Mouse (Mus musculus) heart, embryonic 10.5 days (tissue): ENCODE results near the gene Tank. TPM values are rescaled to one million over a fixed set of nuclear protein-coding genes. Genes with fewer than 3 reads are reported as not detected.
A peak's percentile ranks its signal among the peaks of the same experiment; 100 is the strongest.

Experiments used
- DNase-seq: peaks from one replicate; pipeline ENCODE4 v3.0.0-alpha.2; 2017; ENCODE audit warnings: low spot score
- H3K27ac ChIP-seq: fragments of 300-500 bp; sonication (generic); 2 replicates; pipeline ENCODE4 v1.5.1; 2016; ENCODE audit warnings: mild to moderate bottlenecking
- H3K27me3 ChIP-seq: fragments of 300-500 bp; sonication (generic); 2 replicates; pipeline ENCODE4 v1.6.1; 2016; ENCODE audit warnings: mild to moderate bottlenecking; ENCODE audit not compliant: poor library complexity, insufficient read depth, severe bottlenecking
- H3K36me3 ChIP-seq: fragments of 300-500 bp; sonication (generic); 2 replicates; pipeline ENCODE4 v1.6.1; 2016; ENCODE audit warnings: mild to moderate bottlenecking, moderate library complexity
- H3K4me1 ChIP-seq: fragments of 300-500 bp; sonication (generic); 2 replicates; pipeline ENCODE4 v1.6.1; 2016; ENCODE audit warnings: mild to moderate bottlenecking
- H3K4me3 ChIP-seq: fragments of 300-500 bp; sonication (generic); 2 replicates; pipeline ENCODE4 v1.5.1; 2016; ENCODE audit warnings: mild to moderate bottlenecking, moderate library complexity
- H3K9me3 ChIP-seq: fragments of 300-500 bp; sonication (generic); 2 replicates; pipeline ENCODE4 v1.6.1; 2016; ENCODE audit warnings: mild to moderate bottlenecking, moderate library complexity
- WGBS: fragments of 180-500 bp; shearing (Covaris S2); methylation state at CpG from one replicate; pipeline ENCODE4 v1.1.7; 2016; 5-methylcytosine and 5-hydroxymethylcytosine counted together
- polyA plus RNA-seq: library from polyadenylated mRNA; unstranded; fragments of >200 nt; fragmentation: Nextera tagmentation; extraction: Ambion mirVana; gene quantifications from 2 replicates; pipeline ENCODE4 v1.2.1, GENCODE M21; 2016

Gene Tank
- polyA plus RNA-seq, 1 experiment from 2014 or later = 27.6 TPM

GRCm38 (mm10) chr2:61590751-61591150 is 12.4 kb downstream of the Tank start:
- no peak for DNase-seq
- Histone ChIP-seq H3K36me3 (no peaks in the 10 kb centered on the region), H3K4me3 (no peak overlapping the region), H3K27me3 (no peaks in the 10 kb centered on the region), H3K9me3 (no peaks in the 10 kb centered on the region), H3K27ac (no peak overlapping the region), H3K4me1 (no peaks in the 10 kb centered on the region)
- 80% methylated on average over 2 of the region's 2 CpGs for WGBS

DNA sequence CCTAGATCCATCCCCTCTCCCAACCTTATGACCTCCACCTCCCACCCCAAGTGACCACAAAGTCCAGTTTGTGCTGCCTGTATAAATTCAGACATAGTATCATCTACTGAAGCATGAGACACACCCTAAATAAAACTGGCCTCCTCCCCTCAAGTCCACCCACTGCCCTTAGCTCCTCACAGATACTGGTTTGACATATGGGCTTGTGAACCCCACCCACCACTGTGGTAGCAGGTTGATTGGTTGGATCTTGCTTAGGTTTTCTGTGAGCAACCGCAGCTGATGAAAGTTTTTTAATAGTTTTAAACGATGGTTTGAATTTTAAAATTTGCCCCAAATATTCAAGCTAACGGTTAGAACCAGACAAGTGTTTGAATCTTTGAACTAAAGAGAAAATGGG is 13.7 kb downstream of the Tank start:
- no peaks in the 10 kb centered on the region for H3K27me3 ChIP-seq
- no peaks in the 10 kb centered on the region for H3K36me3 ChIP-seq
- WGBS = 83% methylated on average over 3 of the region's 3 CpGs
- no peaks in the 10 kb centered on the region for H3K9me3 ChIP-seq
- H3K4me1 ChIP-seq = no peaks in the 10 kb centered on the region
- H3K27ac ChIP-seq = no peak overlapping the region
- no peak for DNase-seq
- H3K4me3 ChIP-seq = no peak overlapping the region

- Histone ChIP-seq H3K27me3 (no peaks in the 10 kb centered on the region), H3K4me3 (peak overlapping the region; percentile 93), H3K36me3 (no peaks in the 10 kb centered on the region), H3K4me1 (no peaks in the 10 kb centered on the region), H3K27ac (peak overlapping the region; percentile 97; the same call in 1 of the 2 replicates), H3K9me3 (no peaks in the 10 kb centered on the region)
- 15% methylated on average over 5 of the region's 5 CpGs for WGBS
- no peak for DNase-seq
Observed at GRCm38 (mm10) chr2:61592699-61593029, 14.3 kb downstream of the Tank start.

DNA sequence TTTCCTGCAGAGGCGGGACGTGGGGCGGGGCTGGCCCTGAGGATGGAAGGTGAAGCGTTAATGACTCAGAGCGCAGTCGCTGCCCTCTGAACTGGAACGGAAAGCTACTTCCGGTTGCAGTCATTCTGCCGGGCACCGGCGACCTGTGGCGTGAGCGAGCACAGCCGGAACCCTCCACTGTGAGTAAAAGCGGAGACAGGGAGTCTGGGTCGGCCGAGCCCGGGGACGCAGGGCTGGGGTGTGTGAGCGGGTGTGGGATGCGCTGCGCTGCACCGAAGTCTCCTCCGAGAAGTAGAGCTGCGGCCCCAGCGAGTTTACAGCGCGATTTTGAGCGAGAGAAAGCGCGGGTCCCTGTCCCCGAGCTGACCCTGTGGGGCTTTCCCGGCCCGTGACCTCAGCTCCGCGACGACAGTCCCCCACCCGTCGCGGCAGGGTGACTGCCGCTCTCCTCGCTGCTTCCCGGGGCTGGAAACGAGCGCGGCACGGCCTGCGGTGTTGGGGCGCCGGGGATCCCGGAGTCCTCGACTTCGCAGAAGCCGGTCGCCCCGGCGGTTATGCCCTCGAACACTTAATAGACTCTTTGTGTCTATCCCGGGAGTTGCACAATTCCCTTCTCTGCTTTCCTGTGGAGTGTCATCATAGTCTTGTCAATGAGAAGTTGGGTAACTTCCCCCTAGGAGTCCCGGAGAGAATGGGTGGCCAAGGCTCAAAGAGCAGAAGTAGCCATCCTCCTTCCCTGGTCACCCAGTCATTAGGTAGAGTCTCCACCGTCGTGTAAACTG is 14.8 kb downstream of the Tank start:
- Histone ChIP-seq H3K36me3 (no peaks in the 10 kb centered on the region), H3K4me1 (no peaks in the 10 kb centered on the region), H3K27me3 (no peaks in the 10 kb centered on the region), H3K4me3 (peak overlapping the region; percentile 93), H3K27ac (peak overlapping the region; percentile 97), H3K9me3 (no peaks in the 10 kb centered on the region)
- peak; percentile 99 for DNase-seq
- WGBS = under 1% methylated on average over 62 of the region's 62 CpGs

DNA sequence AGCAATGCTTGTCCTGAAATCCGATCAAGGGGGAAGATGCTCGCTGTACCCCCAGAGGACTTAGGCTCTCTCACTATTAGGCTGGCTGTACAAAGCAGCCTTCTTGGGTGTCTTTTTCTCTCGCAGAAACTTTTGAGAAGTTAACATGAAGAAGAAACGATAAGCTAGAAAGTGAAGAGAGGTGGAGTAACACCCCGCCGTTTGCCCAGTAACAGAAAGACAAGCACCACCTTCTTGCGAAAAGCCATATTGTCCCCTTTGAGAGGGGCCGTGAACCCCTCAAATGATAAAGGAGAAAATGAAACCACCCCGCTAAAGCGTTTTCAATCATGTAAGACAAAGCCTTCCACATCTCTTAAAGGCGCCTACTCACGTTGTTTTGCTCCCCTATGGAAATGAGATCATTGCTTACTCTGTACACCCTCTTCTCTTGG is 15.5 kb downstream of the Tank start:
- no peak for DNase-seq

DNA sequence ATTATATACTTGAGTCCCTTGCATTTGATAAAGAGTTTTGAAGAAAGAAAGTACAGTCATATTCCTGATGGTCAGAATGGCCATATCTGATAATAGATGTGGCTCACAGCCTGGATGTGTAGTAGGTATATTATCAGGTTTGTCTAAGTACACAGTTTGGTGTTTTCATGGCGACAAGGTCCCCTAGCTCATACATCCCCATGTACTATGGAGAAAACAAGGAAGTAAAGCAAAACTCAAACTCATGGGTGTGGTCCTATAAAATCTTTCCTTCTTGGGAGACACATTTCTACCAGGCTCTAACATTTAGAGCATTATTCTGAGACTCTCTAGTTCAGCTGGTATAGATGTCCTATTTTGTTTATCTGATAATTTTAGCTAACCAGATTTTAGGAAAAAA is 21.3 kb downstream of the Tank start:
- Histone ChIP-seq H3K27ac (no peak overlapping the region), H3K9me3 (no peaks in the 10 kb centered on the region), H3K36me3 (no peaks in the 10 kb centered on the region), H3K4me3 (no peak overlapping the region), H3K27me3 (no peaks in the 10 kb centered on the region), H3K4me1 (no peaks in the 10 kb centered on the region)
- no peak for DNase-seq
- 89% methylated on average over 1 of the region's 1 CpGs for whole genome bisulfite sequencing

More for the DNA sequence above, 15.5 kb downstream of the Tank start:
- H3K9me3 ChIP-seq = no peaks in the 10 kb centered on the region
- H3K27me3 ChIP-seq = no peaks in the 10 kb centered on the region
- H3K36me3 ChIP-seq = no peaks in the 10 kb centered on the region
- no peaks in the 10 kb centered on the region for H3K4me1 ChIP-seq
- 4% methylated on average over 12 of the region's 12 CpGs for WGBS
- peak overlapping the region; percentile 93 for H3K4me3 ChIP-seq
- H3K27ac ChIP-seq = peak overlapping the region; percentile 97

- H3K4me1 ChIP-seq = no peaks in the 10 kb centered on the region
- H3K27ac ChIP-seq = no peak overlapping the region
- DNase-seq = no peak
- H3K4me3 ChIP-seq = no peak overlapping the region
- no peaks in the 10 kb centered on the region for H3K36me3 ChIP-seq
- WGBS = 84% methylated on average over 3 of the region's 3 CpGs
- H3K9me3 ChIP-seq = no peaks in the 10 kb centered on the region
- H3K27me3 ChIP-seq = no peaks in the 10 kb centered on the region
Observed at GRCm38 (mm10) chr2:61603461-61603860, 25.1 kb downstream of the Tank start.

DNA sequence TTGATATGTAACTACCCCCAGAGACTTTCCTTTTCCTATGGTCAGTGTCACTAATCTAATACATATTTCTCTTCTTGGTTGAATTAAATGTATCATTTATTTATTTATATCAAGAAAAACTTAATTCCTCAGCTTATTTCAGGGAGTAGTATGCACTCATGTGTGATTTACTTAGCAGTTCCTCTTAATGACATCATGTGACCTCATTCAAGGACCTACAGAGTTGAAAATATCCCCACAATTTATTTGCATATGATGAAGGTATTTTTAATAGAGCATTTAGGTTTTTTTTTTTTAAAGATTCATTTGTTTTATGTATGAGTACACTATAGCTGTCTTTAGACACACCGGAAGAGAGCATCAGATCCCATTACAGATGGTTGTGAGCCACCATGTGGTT is 28.6 kb downstream of the Tank start:
- no peak overlapping the region for H3K27ac ChIP-seq
- no peak for DNase-seq
- H3K9me3 ChIP-seq = no peaks in the 10 kb centered on the region
- H3K4me1 ChIP-seq = no peaks in the 10 kb centered on the region
- H3K36me3 ChIP-seq = peaks cover 8% of the 10 kb centered on the region
- WGBS = 92% methylated on average over 1 of the region's 1 CpGs
- no peaks in the 10 kb centered on the region for H3K27me3 ChIP-seq
- no peak overlapping the region for H3K4me3 ChIP-seq

GRCm38 (mm10) chr2:61623996-61624395 is 45.6 kb downstream of the Tank start:
- Histone ChIP-seq H3K27ac (no peak overlapping the region), H3K4me1 (no peaks in the 10 kb centered on the region), H3K36me3 (peaks cover 47% of the 10 kb centered on the region), H3K4me3 (no peak overlapping the region), H3K27me3 (no peaks in the 10 kb centered on the region), H3K9me3 (no peaks in the 10 kb centered on the region)
- no peak for DNase-seq

DNA sequence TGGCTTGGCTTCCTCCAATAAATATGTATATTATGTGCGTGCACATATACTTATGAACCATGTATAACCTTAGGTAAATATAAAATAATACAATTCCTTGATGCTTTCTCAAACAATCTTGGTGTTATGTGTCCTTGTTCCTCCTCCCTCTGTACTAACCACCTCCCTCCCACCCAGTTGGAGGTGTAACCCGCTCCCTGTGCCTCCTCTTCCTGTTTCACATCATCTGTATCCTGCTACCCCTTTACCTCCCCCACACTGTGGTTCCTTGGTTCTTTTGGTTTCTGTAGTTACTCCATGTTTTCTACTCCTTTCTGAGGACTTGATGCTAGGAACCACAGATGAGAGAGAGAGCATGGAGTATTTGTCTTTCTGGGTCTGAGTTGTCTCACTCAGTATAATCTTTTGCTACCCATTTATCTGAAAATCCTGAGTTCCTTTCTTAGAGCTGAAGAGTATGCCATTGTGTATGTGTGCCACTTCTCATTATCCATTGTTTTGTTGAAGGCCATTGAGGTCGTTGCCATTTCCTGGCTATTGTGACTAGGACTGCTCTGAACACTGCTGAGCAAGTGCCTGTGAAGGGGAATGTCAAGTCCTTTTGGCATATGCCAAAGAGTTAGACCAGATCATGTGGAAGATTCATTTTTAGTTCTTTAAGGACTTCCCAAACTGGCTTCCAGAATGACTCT is 52.6 kb downstream of the Tank start:
- Histone ChIP-seq H3K4me1 (no peaks in the 10 kb centered on the region), H3K4me3 (no peak overlapping the region), H3K27me3 (no peaks in the 10 kb centered on the region), H3K36me3 (peaks cover 11% of the 10 kb centered on the region; the same call in 1 of the 2 replicates), H3K27ac (no peak overlapping the region), H3K9me3 (no peaks in the 10 kb centered on the region)
- WGBS = 69% methylated on average over 3 of the region's 3 CpGs
- DNase-seq = no peak

GRCm38 (mm10) chr2:61635099-61635498 is 56.7 kb downstream of the Tank start:
- Histone ChIP-seq H3K9me3 (no peaks in the 10 kb centered on the region), H3K27ac (no peak overlapping the region), H3K4me3 (no peak overlapping the region), H3K27me3 (no peaks in the 10 kb centered on the region), H3K4me1 (no peaks in the 10 kb centered on the region), H3K36me3 (no peaks in the 10 kb centered on the region; the same call in 1 of the 2 replicates)
- WGBS = 96% methylated on average over 1 of the region's 1 CpGs
- no peak for DNase-seq

- H3K27ac ChIP-seq = no peak overlapping the region
- H3K36me3 ChIP-seq = no peaks in the 10 kb centered on the region; the same call in 1 of the 2 replicates
- no peak overlapping the region for H3K4me3 ChIP-seq
- H3K27me3 ChIP-seq = no peaks in the 10 kb centered on the region
- 66% methylated on average over 6 of the region's 6 CpGs for WGBS
- no peaks in the 10 kb centered on the region for H3K4me1 ChIP-seq
- H3K9me3 ChIP-seq = no peaks in the 10 kb centered on the region
- DNase-seq = no peak
Observed at GRCm38 (mm10) chr2:61638182-61638581, 59.8 kb downstream of the Tank start.

DNA sequence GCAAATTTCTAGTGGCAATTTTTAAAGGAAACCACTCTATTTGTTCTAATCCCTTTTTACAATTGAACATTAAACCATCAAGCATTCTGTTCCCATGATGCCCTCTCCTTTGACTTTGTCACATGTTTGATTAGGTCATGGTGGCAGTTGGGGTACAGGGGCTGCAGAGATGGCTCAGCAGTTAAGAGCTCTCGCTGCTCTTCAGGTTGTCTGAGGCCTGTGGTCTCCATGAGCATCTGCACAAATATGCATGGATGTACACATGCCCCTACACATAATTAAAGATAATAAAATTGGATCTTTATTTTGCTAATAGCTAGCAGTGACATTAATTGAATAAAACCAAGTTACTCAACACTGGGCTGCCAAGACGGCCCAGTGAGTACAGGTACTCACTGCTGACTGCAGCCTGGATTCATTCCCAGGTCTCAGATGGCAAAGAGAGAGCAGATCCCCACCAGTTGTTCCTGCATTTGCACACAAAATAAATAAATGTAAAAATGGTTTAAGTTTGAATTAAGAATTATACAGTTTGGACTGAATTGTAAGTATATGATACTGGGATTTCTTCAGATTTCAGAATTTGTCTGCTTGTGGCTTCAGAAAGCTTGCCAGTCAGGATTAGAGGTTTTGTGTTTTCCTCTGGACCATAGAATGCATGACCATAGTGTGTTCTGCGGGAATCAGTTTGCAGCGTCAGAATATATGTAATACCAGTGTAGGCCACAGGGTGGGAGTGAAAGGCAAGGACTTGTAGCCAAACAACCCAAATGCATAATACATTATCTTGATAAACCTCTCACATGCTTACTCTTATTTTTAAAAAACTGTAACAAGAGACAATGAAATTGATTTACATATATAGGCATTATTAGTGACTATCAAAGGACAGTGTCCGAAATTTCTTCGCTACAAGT is 64.3 kb downstream of the Tank start:
- 49% methylated on average over 6 of the region's 6 CpGs for WGBS
- no peaks in the 10 kb centered on the region for H3K9me3 ChIP-seq
- no peaks in the 10 kb centered on the region for H3K27me3 ChIP-seq
- peaks cover 4% of the 10 kb centered on the region; the same call in 1 of the 2 replicates for H3K4me1 ChIP-seq
- no peak for DNase-seq
- no peak overlapping the region for H3K27ac ChIP-seq
- no peak overlapping the region for H3K4me3 ChIP-seq
- no peaks in the 10 kb centered on the region for H3K36me3 ChIP-seq
